Mouse (Mus musculus): ENCODE results near the gene Ralb. TPM values are rescaled to one million over a fixed set of nuclear protein-coding genes. Genes with fewer than 3 reads are reported as not detected.
A peak's percentile ranks its signal among the peaks of the same experiment; 100 is the strongest.

The Ralb gene
- 12.6 and 30.3 TPM in 2 replicates for polyA plus RNA-seq (2011; ENCODE audit: insufficient read depth, insufficient read length, low replicate concordance, missing spikeins)

GRCm38 (mm10) chr1:119504260-119505062, at the start of gene Ralb:
Ralb (minus strand) TSS chr1:119504794.
- Histone ChIP-seq H3K4me1 (ENCODE audit: control insufficient read depth, insufficient read depth, low read length) (peaks cover 2% of the 10 kb centered on the region; the same call in 1 of the 2 replicates), H3K27ac (ENCODE audit: control insufficient read depth, insufficient read depth, low read depth, low read length, poor library complexity) (peak within 1 kb of the TSS; percentile 85), H3K4me3 (replicated peaks; ENCODE audit: control insufficient read depth, low read depth, low read length) (peak within 1 kb of the TSS; percentile 77)
- peak; percentile 35; the same call in 1 of the 2 replicates for TF ChIP-seq POLR2A (IDR thresholded peaks at IDR 0.05; ENCODE audit: borderline replicate concordance, control insufficient read depth, low read depth, low read length)
- TF ChIP-seq CTCF (IDR thresholded peaks at IDR 0.05; ENCODE audit: control insufficient read depth, insufficient read depth, low read length) = no peak
- WGBS = 1% methylated on average over 57 of the region's 57 CpGs

GRCm38 (mm10) chr1:119551651-119552050, 47.1 kb upstream of the Ralb start:
- TF ChIP-seq POLR2A (IDR thresholded peaks at IDR 0.05; ENCODE audit: borderline replicate concordance, control insufficient read depth, low read depth, low read length) (no peak), CTCF (IDR thresholded peaks at IDR 0.05; ENCODE audit: control insufficient read depth, insufficient read depth, low read length) (no peak)
- no peak overlapping the region for H3K27ac ChIP-seq (ENCODE audit: control insufficient read depth, insufficient read depth, low read depth, low read length, poor library complexity)
- WGBS = 83% methylated on average over 1 of the region's 1 CpGs
- no peaks in the 10 kb centered on the region for H3K4me1 ChIP-seq (ENCODE audit: control insufficient read depth, insufficient read depth, low read length)
- H3K4me3 ChIP-seq (replicated peaks; ENCODE audit: control insufficient read depth, low read depth, low read length) = no peak overlapping the region

GRCm38 (mm10) chr1:119550064-119550463, 45.5 kb upstream of the Ralb start:
- no peak overlapping the region for H3K27ac ChIP-seq (ENCODE audit: control insufficient read depth, insufficient read depth, low read depth, low read length, poor library complexity)
- TF ChIP-seq POLR2A (IDR thresholded peaks at IDR 0.05; ENCODE audit: borderline replicate concordance, control insufficient read depth, low read depth, low read length) (no peak), CTCF (IDR thresholded peaks at IDR 0.05; ENCODE audit: control insufficient read depth, insufficient read depth, low read length) (no peak)
- 83% methylated on average over 2 of the region's 2 CpGs for WGBS

GRCm38 (mm10) chr1:119549327-119549689, 44.7 kb upstream of the Ralb start:
- no peak overlapping the region for H3K27ac ChIP-seq (ENCODE audit: control insufficient read depth, insufficient read depth, low read depth, low read length, poor library complexity)
- H3K4me3 ChIP-seq (replicated peaks; ENCODE audit: control insufficient read depth, low read depth, low read length) = no peak overlapping the region
- 88% methylated on average over 7 of the region's 7 CpGs for WGBS
- TF ChIP-seq CTCF (IDR thresholded peaks at IDR 0.05; ENCODE audit: control insufficient read depth, insufficient read depth, low read length) (no peak; the same call in 1 of the 2 replicates), POLR2A (IDR thresholded peaks at IDR 0.05; ENCODE audit: borderline replicate concordance, control insufficient read depth, low read depth, low read length) (no peak)
- no peaks in the 10 kb centered on the region for H3K4me1 ChIP-seq (ENCODE audit: control insufficient read depth, insufficient read depth, low read length)

More at GRCm38 (mm10) chr1:119550064-119550463, 45.5 kb upstream of the Ralb start:
- Histone ChIP-seq H3K4me1 (ENCODE audit: control insufficient read depth, insufficient read depth, low read length) (no peaks in the 10 kb centered on the region), H3K4me3 (replicated peaks; ENCODE audit: control insufficient read depth, low read depth, low read length) (no peak overlapping the region)

- peak; percentile 43 for TF ChIP-seq CTCF (IDR thresholded peaks at IDR 0.05; ENCODE audit: control insufficient read depth, insufficient read depth, low read length)
- TF ChIP-seq POLR2A (IDR thresholded peaks at IDR 0.05; ENCODE audit: borderline replicate concordance, control insufficient read depth, low read depth, low read length) = no peak
- Histone ChIP-seq H3K27ac (ENCODE audit: control insufficient read depth, insufficient read depth, low read depth, low read length, poor library complexity) (no peak overlapping the region), H3K4me3 (replicated peaks; ENCODE audit: control insufficient read depth, low read depth, low read length) (no peak overlapping the region), H3K4me1 (ENCODE audit: control insufficient read depth, insufficient read depth, low read length) (no peaks in the 10 kb centered on the region)
- WGBS = 67% methylated on average over 7 of the region's 7 CpGs
Measured at GRCm38 (mm10) chr1:119548668-119549326, 44.2 kb upstream of the Ralb start.

GRCm38 (mm10) chr1:119546490-119546889, 41.9 kb upstream of the Ralb start:
- H3K4me3 ChIP-seq (replicated peaks; ENCODE audit: control insufficient read depth, low read depth, low read length) = no peak overlapping the region
- H3K4me1 ChIP-seq (ENCODE audit: control insufficient read depth, insufficient read depth, low read length) = no peaks in the 10 kb centered on the region
- no peak overlapping the region for H3K27ac ChIP-seq (ENCODE audit: control insufficient read depth, insufficient read depth, low read depth, low read length, poor library complexity)
- TF ChIP-seq POLR2A (IDR thresholded peaks at IDR 0.05; ENCODE audit: borderline replicate concordance, control insufficient read depth, low read depth, low read length) (no peak), CTCF (IDR thresholded peaks at IDR 0.05; ENCODE audit: control insufficient read depth, insufficient read depth, low read length) (no peak)
- 70% methylated on average over 3 of the region's 3 CpGs for WGBS

GRCm38 (mm10) chr1:119545671-119546070, 41.1 kb upstream of the Ralb start:
- no peak for TF ChIP-seq CTCF (IDR thresholded peaks at IDR 0.05; ENCODE audit: control insufficient read depth, insufficient read depth, low read length)
- TF ChIP-seq POLR2A (IDR thresholded peaks at IDR 0.05; ENCODE audit: borderline replicate concordance, control insufficient read depth, low read depth, low read length) = no peak
- 87% methylated on average over 4 of the region's 4 CpGs for WGBS
- Histone ChIP-seq H3K27ac (ENCODE audit: control insufficient read depth, insufficient read depth, low read depth, low read length, poor library complexity) (no peak overlapping the region), H3K4me3 (replicated peaks; ENCODE audit: control insufficient read depth, low read depth, low read length) (no peak overlapping the region), H3K4me1 (ENCODE audit: control insufficient read depth, insufficient read depth, low read length) (no peaks in the 10 kb centered on the region)

- TF ChIP-seq CTCF (IDR thresholded peaks at IDR 0.05; ENCODE audit: control insufficient read depth, insufficient read depth, low read length) (no peak), POLR2A (IDR thresholded peaks at IDR 0.05; ENCODE audit: borderline replicate concordance, control insufficient read depth, low read depth, low read length) (no peak)
- no peak overlapping the region for H3K4me3 ChIP-seq (replicated peaks; ENCODE audit: control insufficient read depth, low read depth, low read length)
- H3K4me1 ChIP-seq (ENCODE audit: control insufficient read depth, insufficient read depth, low read length) = no peaks in the 10 kb centered on the region
- H3K27ac ChIP-seq (ENCODE audit: control insufficient read depth, insufficient read depth, low read depth, low read length, poor library complexity) = no peak overlapping the region
- WGBS = 67% methylated on average over 2 of the region's 2 CpGs
Measured at GRCm38 (mm10) chr1:119545164-119545563, 40.6 kb upstream of the Ralb start.
